Mouse (Mus musculus): ENCODE measurements around the gene Asb4. TPM values are rescaled to one million over a fixed set of nuclear protein-coding genes. Genes with fewer than 3 reads are reported as not detected.

Asb4 gene
- polyA plus RNA-seq, 2 experiments = 4.0 to 6.1 TPM

DNA sequence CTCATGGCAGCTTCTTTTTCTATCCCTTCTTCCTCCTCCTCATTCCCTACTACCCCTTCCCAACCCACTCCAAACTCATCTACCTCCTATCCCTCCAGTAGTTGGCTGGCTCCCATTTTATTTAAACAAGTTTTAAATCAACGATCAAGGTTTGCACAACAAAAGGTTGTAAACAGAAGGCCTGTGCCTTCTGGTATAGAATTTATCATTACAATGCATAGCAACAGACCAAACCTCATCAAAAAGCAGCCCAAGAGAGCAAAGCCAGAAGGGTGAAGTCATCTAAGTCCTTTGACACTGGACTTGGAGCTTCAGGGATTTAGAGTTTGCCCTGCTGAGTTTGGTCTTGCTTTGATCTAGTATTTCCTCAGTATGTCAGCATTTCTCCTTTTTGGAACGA is 97.9 kb downstream of the Asb4 start:
- WGBS (ENCODE audit: insufficient replicate concordance) = 61% methylated on average over 2 of the region's 2 CpGs
- no peak for ATAC-seq (ENCODE audit: insufficient read depth)
- H3K4me3 ChIP-seq (ENCODE audit: insufficient read depth in 1 of 2, low read depth in 2 of 2, low read length in 2 of 2) = no peak overlapping the region
- H3K4me2 ChIP-seq (ENCODE audit: low read depth) = no peak overlapping the region
- TF ChIP-seq CTCF (IDR thresholded peaks at IDR 0.05; ENCODE audit: low read depth) = no peak
- TF ChIP-seq EP300 (IDR thresholded peaks at IDR 0.05; ENCODE audit: low read depth) = no peak
- H3K4me1 ChIP-seq (replicated peaks; ENCODE audit: control insufficient read depth in 2 of 2, insufficient read depth in 2 of 2, low read length in 1 of 2) = no peaks in the 10 kb centered on the region
- H3K27ac ChIP-seq = no peak overlapping the region
- no peaks in the 10 kb centered on the region for H3K36me3 ChIP-seq (replicated peaks; ENCODE audit: control insufficient read depth, insufficient read depth, low read depth)
- DNase-seq (ENCODE audit: low read depth in 3 of 3, low spot score in 3 of 3) = no peak
- H3K9ac ChIP-seq (replicated peaks) = no peak overlapping the region
- no peaks in the 10 kb centered on the region for H3K9me3 ChIP-seq (ENCODE audit: control insufficient read depth, low read length)
- no peaks in the 10 kb centered on the region for H3K27me3 ChIP-seq (ENCODE audit: control insufficient read depth, insufficient read depth, low read length)

DNA sequence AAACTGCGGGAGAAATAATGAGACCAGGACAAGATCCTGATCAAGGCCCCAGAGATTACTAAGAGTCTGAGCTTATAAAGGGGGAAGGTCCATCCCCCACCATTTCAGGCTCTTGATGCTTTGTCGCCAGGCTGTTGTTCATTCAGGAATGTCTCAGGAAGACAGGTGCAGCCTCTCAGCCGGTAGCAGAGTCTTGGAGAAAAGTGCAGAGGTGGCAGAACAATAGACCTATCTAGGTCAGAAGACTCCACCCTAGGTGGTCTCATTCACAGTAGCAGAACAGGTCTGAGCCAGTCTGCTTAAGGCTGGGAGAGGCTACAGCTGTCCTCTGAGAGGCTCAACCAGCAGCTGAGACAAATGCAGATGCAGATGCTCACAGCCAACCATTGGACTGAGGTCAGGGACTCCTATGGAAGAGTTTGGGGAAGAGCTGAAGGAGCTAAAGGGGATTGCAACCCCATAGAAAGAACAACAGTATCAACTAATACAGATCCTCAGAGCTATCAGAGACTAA is 99.1 kb downstream of the Asb4 start:
- Histone ChIP-seq H3K4me2 (ENCODE audit: low read depth) (no peak overlapping the region), H3K27ac (no peak overlapping the region), H3K4me3 (ENCODE audit: insufficient read depth in 1 of 2, low read depth in 2 of 2, low read length in 2 of 2) (no peak overlapping the region), H3K9ac (replicated peaks) (no peak overlapping the region), H3K27me3 (ENCODE audit: control insufficient read depth, insufficient read depth, low read length) (no peaks in the 10 kb centered on the region), H3K36me3 (replicated peaks; ENCODE audit: control insufficient read depth, insufficient read depth, low read depth) (no peaks in the 10 kb centered on the region), H3K4me1 (replicated peaks; ENCODE audit: control insufficient read depth in 2 of 2, insufficient read depth in 2 of 2, low read length in 1 of 2) (no peaks in the 10 kb centered on the region), H3K9me3 (ENCODE audit: control insufficient read depth, low read length) (no peaks in the 10 kb centered on the region)
- 56% methylated on average over 3 of the region's 3 CpGs for WGBS (ENCODE audit: insufficient replicate concordance)
- TF ChIP-seq CTCF (IDR thresholded peaks at IDR 0.05; ENCODE audit: low read depth) (no peak), EP300 (IDR thresholded peaks at IDR 0.05; ENCODE audit: low read depth) (no peak)
- DNase-seq (ENCODE audit: low read depth in 3 of 3, low spot score in 3 of 3) (no peak), ATAC-seq (ENCODE audit: insufficient read depth) (no peak)

Other genes starting within 250 kb of the Asb4 start
- 1.9 and 2.0 TPM in 2 replicates for gene Pon1, start 189.4 kb upstream of the Asb4 start, polyA plus RNA-seq (2012; rRNA removed)
- gene Pon1, start 189.4 kb upstream of the Asb4 start, polyA plus RNA-seq (2014; fragmentation: Nextera tagmentation; extraction: Ambion mirVana) = 2.8 and 4.4 TPM in 2 replicates
- gene Pon3, start 127.1 kb upstream of the Asb4 start, polyA plus RNA-seq (2012; rRNA removed) = 6.2 and 8.5 TPM in 2 replicates
- 17.5 and 19.0 TPM in 2 replicates for gene Pon3, start 127.1 kb upstream of the Asb4 start, polyA plus RNA-seq (2014; fragmentation: Nextera tagmentation; extraction: Ambion mirVana)
- gene Pon2, start 84.9 kb upstream of the Asb4 start, polyA plus RNA-seq (2012; rRNA removed) = 23.7 and 27.3 TPM in 2 replicates
- gene Pon2, start 84.9 kb upstream of the Asb4 start, polyA plus RNA-seq (2014; fragmentation: Nextera tagmentation; extraction: Ambion mirVana) = 32.5 and 38.3 TPM in 2 replicates
- gene Pdk4, start 112.9 kb downstream of the Asb4 start, polyA plus RNA-seq (2012; rRNA removed) = 0.39 and 0.59 TPM in 2 replicates
- gene Pdk4, start 112.9 kb downstream of the Asb4 start, polyA plus RNA-seq (2014; fragmentation: Nextera tagmentation; extraction: Ambion mirVana) = 0.67 and 1.4 TPM in 2 replicates

Data from liver, embryonic 14.5 days (tissue).